Mouse (Mus musculus): ENCODE measurements at regions not wholly inside any gene's neighbourhood (a gene's known extent, or its start where the extent isn't known, plus 50 kb on each side); places are given as distances from the start of the nearest gene placed in this dataset.

DNA sequence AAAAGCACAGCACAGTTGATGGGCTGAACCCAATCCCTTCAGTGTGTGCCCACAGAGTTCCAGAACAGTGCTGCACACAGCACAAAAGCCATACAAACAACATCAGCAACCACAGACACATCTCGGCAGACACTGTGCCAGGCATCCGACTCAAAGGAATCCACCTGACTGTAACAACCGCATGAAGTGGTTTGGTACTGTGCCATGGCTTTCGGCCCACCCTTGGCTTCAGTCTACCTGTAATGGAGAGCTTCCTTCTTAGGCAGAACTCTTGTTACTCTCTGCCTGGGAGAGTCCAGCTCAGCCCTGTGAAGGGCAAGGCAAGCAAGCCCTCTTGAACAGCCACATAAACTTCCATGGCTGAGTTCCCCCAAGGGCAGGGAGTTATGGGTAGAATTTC lies 93.4 kb upstream of the Ctnnb1 start:
- intact Hi-C loops (cut with DNase I): no loop called here
- no peak for DNase-seq (ENCODE audit: extremely low spot score in 1 of 2, low spot score in 2 of 2)

DNA sequence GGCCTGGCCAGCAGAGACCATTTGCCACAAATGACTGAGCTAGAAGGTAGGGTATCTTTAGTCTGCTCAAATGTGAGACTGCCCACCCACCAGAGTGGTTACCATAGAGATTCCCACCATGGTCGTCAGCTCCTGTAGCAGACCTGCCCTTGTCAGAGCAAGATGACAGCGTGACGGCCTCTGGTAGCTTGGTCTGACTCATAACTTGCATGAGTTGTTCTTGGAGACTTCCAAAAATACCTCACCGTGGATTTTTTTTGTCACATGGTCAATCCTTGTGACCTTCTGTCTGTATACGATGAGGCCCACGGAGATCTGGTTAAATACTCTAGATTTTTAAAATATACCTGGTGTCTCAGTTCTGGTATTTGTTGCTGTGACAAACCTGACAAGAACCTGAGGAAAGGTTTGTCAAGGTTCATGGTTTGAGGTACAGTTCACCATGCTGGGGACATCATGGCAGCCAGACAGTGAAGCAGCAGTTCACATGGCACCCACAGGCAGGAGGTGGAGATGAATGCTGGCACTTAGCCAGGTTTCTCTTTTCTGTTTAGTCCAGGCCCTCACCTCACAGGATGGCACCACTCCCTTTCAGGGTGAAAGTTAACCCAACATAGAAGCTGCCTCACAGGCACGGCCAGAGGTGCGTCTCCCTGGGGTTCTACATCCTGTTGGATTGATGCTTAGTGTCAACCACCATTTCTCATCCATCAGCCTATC lies 91.4 kb upstream of the Ctnnb1 start:
- peak in 1 of 2 experiments; percentile 20 for DNase-seq (ENCODE audit: extremely low spot score in 1 of 2, low spot score in 2 of 2)

DNA sequence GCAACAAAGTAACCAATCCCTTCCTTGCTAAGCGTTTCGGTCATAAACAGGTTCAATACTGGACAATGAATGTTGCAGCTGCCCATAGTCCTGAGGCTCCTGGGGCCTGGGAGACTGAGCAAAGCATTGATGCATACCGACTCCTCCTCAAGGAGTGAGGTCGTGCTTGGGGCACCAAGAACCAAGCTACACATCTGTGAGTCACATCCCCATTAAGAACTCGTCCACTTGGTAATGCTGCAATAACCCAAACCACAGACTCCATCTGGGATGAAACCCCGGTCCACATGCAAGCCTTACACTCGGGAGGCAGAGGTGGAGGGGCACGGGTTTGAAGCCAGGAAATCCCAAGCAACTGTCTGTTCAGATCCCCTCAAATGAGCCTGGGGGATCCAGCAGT lies 85.3 kb upstream of the Ctnnb1 start:
- DNase-seq (ENCODE audit: extremely low spot score in 1 of 2, low spot score in 2 of 2): no peak
- intact Hi-C loops (cut with DNase I): no loop called here

More for the DNA sequence above, 91.4 kb upstream of the Ctnnb1 start:
- intact Hi-C loops (cut with DNase I): no loop called here

DNA sequence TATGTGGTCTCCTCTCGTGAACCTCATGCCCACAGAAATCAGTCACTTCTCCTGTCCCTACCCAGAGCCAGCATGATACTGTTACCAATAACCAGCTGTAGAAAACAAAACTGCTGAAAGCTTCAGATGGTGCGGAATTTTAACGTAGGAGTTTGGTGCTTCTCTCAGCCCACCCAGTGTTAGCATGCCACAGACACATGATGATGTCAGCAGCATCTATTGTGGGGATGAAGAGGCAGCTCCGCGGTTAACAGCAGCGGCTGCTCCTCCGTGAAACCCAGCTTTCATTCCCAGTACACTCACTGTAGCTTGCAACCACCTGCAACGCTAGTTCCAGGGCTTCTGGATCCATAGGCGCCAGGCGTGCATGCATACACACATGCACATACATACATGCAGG lies 83.5 kb upstream of the Ctnnb1 start:
- DNase-seq (ENCODE audit: extremely low spot score in 1 of 2, low spot score in 2 of 2): peak in 1 of 2 experiments; percentile 24
- intact Hi-C loops (cut with DNase I): loop anchor here (5.0 kb wide), 1 partner anchor 87 kb away; no protein-coding TSS in a partner anchor

DNA sequence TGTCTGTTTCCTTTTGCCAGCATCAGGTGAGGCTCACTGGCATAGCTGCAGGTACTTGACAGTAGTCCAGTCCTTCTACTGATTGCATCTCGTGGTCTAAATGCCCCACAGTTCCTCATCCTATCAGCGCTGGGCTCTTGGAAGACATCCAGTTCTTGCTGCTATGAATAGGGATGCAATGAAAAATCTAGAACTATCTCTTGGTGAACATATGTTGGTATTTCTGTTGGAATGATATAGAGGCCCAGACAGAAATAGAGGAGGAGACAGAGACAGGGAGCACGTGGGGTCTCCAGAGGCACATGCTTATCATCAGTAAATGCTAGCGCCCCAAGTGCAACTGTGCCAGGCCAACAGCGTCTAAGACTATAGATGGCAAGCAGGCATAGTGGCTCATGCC lies 81.4 kb upstream of the Ctnnb1 start:
- intact Hi-C loops (cut with DNase I): loop anchor here (5.0 kb wide), 1 partner anchor 85 kb away; no protein-coding TSS in a partner anchor
- DNase-seq (ENCODE audit: extremely low spot score in 1 of 2, low spot score in 2 of 2): peak; percentile 49 to 50

DNA sequence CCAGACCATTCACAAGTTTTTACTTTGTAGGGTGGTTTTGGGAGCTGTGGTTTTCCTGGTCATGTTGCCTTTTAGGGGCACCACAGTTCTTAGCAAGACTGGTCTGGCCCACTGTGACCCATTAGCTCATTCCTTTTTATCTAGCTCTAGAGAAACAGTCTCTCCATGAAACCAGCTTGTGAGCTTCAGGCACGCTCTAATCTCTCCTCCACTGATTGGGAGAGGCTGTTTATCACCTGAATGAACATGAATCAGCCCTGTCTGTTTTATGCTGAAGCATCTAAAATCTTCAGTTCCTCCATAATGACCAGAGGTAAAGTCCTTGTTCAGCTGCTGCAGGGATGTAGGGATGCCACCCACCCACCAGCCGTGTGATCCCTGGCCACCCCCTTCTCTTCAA lies 80.1 kb upstream of the Ctnnb1 start:
- intact Hi-C loops (cut with DNase I): loop anchor here (5.0 kb wide), 1 partner anchor 83 kb away; no protein-coding TSS in a partner anchor
- no peak for DNase-seq (ENCODE audit: extremely low spot score in 1 of 2, low spot score in 2 of 2)

DNA sequence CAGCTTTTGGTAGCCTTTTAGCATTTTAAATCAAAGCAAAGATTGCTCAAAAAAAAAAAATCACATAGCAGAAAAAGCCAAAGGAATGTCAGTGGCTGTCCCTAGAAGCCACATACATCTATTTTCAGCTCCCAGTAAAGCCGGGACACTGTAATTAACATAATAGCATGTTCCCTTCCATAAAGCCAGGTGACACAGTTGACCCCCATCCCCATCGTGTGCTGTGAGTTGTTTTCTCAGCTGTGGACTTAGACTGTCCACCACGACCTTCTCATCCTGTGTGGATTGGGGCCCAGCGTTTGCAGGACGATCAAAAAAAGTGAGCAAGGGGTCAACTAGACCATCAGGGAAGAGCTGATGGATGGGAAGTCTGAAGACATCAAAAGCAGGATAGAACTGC lies 78.9 kb upstream of the Ctnnb1 start:
- intact Hi-C loops (cut with DNase I): no loop called here
- DNase-seq (ENCODE audit: extremely low spot score in 1 of 2, low spot score in 2 of 2): no peak

DNA sequence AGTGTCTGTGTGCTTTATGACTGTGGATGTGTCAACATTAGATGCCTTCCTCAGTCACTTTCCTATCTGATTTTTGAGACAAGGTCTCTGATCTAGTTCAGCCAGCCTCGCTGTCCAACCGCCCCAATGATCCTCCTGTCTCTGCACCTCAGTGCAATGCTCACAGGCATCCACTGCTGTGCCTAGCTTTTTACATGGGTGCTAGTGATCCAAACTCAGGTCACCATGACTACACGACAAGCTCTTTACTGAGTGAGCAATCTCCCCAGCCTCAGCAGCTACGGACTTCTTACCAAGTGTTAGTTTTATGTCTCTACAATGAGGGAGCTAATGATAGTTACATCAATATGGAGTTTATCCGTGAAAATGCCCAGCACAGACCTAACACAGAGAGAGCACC lies 77.1 kb upstream of the Ctnnb1 start:
- intact Hi-C loops (cut with DNase I): no loop called here
- no peak for DNase-seq (ENCODE audit: extremely low spot score in 1 of 2, low spot score in 2 of 2)

DNA sequence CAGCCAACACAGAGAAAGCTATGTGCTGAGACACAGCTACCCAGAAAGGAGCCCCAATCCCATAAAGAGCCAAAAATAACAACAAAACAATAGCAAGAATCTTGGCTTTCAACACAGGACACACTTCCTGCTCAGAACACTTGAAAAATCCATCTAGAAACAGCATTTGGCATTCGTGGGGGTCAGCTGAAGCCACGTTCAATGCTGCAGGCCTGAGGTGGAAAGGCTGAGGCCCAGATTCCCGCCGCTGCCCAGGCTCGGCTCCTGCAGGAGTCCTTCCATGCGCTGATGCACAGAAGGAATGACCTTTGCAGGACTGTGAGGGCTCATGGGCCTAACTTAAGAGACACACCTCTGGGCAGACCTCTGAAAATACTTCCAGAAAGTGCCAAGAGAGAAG lies 76.4 kb upstream of the Ctnnb1 start:
- intact Hi-C loops (cut with DNase I): no loop called here
- DNase-seq (ENCODE audit: extremely low spot score in 1 of 2, low spot score in 2 of 2): peak in 1 of 2 experiments; percentile 51

DNA sequence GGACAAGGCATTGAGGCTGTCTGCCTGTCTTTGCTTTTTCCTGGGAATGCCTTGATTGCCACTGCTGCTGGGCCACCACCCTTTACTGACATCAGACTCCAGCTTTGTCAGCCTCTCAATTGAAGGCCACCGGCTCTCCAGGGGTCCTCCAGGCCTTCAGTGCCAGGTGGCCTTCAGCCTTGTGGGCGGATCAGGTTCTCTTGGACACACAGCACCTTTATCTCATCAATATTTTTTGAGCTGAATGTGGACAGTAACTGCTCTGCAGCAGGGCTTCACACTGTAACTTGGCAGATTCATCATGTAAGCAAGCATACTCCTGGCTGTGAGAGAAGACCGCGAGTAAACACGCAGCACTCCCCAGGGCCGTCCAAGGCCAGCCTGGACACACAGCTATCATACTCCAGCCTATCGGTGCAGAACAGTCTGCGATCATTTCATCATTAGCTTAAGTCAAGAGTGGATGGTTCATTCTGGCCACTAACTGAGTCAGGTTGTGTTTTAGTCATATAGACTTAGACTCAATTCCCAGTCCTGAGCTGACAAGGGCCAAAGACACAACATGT lies 75.9 kb upstream of the Ctnnb1 start:
- intact Hi-C loops (cut with DNase I): no loop called here

DNA sequence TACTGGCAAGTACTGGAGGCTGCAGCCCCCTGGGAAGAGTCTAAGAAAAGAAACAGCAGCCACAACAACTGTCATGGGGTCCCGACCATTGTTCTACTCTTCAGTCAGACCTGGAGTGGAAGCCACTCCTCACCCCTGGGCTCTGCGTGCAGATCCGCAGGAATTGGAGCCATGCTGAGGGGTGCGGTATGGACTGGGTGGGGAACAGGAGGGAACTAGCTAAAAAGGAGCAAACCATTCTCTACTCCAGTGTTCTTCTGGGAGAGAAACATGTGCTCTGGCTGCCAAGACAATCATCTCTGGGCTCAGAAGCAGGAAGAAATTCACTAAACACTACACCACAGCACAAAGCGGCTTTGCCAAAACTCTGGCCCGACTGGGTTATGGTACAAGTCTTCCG lies 74.7 kb upstream of the Ctnnb1 start:
- intact Hi-C loops (cut with DNase I): no loop called here
- DNase-seq (ENCODE audit: extremely low spot score in 1 of 2, low spot score in 2 of 2): peak in 1 of 2 experiments; percentile 68

More for the DNA sequence above, 75.9 kb upstream of the Ctnnb1 start:
- DNase-seq (ENCODE audit: extremely low spot score in 1 of 2, low spot score in 2 of 2): peak in 1 of 2 experiments; percentile 39

DNA sequence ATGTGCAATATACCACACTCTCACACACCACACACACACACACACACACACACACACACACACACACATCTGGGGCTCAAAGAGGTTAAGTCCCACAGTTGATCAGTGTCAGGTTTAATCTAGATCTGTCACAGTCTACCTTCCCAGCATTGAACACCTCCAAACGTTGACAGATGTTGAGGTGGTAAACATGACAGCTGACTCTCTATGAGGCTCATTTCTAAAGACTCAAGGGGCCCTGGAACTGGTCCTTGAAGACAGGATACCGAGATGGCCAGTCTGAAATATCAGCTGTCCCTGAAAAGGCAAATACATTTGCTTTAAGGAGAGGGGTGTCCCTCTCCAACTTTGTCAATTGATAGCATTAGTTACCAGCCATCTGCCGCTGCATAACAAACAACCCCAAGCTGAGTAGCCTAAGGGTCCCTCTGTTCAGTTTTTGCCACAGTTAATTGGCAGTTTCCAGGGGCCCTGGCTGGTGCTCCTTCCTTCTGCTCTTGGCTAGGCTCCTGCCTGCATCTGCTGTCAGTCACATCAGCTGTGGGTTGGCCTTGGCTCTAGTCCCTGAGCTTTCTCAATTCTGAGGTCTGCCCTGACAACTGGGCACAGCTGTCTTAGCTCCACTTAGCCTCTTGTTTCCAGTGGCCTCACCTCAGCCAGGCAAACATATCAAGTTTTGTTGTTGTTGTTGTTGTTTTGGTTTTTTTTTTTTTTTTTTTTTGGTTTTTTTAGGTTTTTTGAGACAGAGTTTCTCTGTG lies 73.5 kb upstream of the Ctnnb1 start:
- intact Hi-C loops (cut with DNase I): no loop called here
- no peak for DNase-seq (ENCODE audit: extremely low spot score in 1 of 2, low spot score in 2 of 2)

DNA sequence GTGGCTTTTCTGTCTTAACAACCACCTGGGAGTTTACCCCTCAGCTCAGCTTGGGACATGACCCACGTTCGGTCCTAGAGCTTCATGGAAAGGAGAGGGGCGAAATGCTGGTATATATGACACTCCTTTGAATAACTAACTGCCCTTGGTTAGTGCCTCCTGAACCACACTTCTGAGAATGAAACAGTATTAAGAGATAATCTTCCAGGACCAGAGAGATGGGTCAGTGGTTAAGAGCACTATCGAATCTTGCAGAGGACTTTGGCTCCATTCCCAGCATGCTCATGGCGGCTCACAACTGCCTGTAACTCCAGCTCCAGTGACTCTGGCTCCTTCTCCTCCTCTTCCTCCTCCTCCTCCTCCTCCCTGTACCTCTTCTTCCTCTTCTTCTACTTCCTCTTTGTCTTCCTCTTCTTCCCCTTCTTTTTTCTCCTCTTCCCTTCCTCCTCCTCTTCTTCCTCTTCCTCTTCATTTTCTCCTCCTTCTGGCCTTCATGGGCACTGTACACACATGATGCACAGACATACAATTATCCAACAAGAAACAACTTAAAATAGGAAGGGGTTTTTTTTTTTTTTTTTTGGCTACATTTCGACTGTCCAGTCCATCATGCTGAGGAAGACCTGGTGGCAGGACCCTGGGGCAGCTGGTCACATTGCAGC lies 71.0 kb upstream of the Ctnnb1 start:
- DNase-seq (ENCODE audit: extremely low spot score in 1 of 2, low spot score in 2 of 2): no peak
- intact Hi-C loops (cut with DNase I): no loop called here

DNA sequence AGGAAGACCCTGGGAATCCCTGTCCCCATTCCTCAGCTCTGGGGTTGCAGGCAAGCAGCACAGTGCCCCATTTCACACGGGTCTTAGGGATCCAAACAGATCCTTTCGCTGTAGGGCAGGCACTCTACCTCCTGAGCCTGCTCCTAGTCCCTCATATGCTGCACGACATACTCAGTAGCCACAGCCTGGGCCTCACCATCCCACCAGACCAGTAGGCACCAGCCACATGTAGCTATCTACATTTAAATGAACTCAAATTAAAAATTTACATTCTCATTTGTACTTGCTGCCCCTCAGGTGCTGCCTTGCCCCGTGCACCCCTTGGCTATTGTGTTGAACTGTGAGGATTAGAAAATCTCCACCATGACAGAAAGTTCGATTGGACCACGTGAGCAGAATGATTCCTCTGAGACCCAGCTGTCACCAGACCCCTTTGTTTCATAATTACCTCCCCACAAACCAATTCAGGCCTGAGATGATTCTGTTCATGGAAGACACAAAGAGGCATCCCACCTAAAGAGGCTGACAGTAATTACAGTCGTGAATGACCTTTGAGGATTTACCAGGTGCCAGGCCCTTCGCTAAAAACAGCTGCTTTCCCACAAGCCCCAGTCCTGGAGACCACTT lies 67.9 kb upstream of the Ctnnb1 start:
- DNase-seq (ENCODE audit: extremely low spot score in 1 of 2, low spot score in 2 of 2): no peak
- intact Hi-C loops (cut with DNase I): loop anchor here (10.0 kb wide), 1 partner anchor 256 kb away; no protein-coding TSS in a partner anchor

DNA sequence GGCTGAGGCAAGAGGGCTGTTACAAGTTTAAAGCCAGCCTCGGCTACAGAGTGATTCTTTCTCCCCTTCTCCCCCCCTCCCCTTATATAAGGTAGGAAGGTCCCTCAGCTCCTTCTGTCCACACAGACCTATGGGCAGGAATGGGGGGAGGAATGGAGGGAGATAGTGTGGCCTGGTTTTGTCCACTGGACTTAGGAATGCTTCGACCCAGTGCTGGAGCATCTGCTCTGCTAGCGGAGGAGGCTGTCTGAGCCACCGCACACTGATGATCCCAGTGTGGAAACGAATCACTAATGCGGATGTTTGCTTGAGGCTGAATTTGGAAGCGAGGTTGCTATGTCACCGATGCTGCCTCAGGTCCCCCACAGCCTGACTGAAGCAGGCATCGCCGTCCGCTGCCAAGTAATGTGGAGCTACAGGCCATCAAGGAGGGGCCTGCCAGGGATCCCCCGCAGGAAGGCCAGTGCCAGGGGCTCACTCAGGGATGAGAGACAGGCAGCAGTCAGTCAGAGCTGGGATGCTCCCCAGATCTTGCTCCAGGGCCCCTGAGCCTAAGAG lies 67.1 kb upstream of the Ctnnb1 start:
- DNase-seq (ENCODE audit: extremely low spot score in 1 of 2, low spot score in 2 of 2): no peak
- intact Hi-C loops (cut with DNase I): loop anchor here (10.0 kb wide), 1 partner anchor 257 kb away; no protein-coding TSS in a partner anchor

DNA sequence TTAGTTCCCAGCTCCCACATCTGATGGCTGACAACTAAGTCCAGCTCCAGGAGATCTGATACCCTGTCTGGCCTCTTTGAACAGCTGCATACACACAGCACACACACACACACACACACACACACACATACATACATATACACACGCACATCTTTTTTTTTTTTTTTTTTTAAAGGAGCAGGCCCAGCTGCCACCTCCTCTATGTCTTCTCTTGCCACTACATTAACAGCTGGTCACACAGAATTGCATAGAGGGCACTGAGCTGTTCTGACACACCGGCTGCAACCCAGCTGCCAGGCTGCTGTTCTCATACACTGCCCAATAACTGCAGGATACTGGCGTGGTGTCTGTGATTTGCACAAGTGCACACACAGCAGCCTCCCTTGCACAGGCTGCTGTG lies 64.6 kb upstream of the Ctnnb1 start:
- no peak for DNase-seq (ENCODE audit: extremely low spot score in 1 of 2, low spot score in 2 of 2)
- intact Hi-C loops (cut with DNase I): loop anchor here (10.0 kb wide), 1 partner anchor 260 kb away; no protein-coding TSS in a partner anchor

DNA sequence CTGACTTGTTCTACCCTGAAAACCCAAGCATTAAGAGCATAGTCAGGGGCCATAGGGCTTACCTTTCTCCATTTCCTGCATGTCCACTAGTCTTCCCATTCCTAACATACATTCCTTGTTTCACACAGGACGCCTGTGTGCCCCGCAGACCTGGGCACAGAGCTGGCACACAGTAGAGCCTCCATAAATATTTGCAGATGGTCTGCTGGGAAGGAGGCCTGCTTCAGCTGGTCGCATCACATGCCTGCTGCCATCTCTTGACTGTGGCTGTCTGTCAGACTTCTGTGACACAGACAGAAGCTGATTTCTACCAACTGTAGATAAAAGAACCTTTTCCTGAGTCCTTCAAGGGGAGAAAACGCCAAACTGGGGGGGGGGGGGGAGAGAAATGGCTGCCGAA lies 62.8 kb upstream of the Ctnnb1 start:
- intact Hi-C loops (cut with DNase I): loop anchor here (10.0 kb wide), 1 partner anchor 261 kb away; no protein-coding TSS in a partner anchor
- DNase-seq (ENCODE audit: extremely low spot score in 1 of 2, low spot score in 2 of 2): no peak

DNA sequence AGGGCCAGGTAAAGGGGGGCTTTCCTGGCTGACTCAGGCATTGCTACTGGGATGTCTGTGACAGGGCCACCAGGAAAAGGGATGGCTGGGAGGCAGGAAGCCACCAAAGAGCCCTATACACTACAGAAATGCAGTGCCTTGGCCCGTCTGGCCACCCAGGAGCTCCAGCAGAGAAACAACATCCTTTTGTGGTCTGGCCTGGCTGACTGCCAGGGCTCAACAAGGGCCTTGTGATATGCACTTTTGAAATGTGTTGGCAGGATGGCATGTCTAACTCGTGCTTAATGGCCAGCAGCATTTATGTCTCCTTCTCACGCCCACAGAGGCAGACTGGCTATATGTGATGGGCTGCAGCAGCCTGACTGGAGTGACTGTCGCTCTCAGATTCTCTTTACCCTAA lies 62.3 kb upstream of the Ctnnb1 start:
- intact Hi-C loops (cut with DNase I): loop anchor here (10.0 kb wide), 1 partner anchor 262 kb away; no protein-coding TSS in a partner anchor
- DNase-seq (ENCODE audit: extremely low spot score in 1 of 2, low spot score in 2 of 2): peak; percentile 38 to 69

Measured in left cerebral cortex, postnatal 10 days (tissue).